Mouse (Mus musculus): ENCODE results near the gene Larp4b. TPM values are rescaled to one million over a fixed set of nuclear protein-coding genes. Genes with fewer than 3 reads are reported as not detected.

The Larp4b gene
- total RNA-seq, 2 experiments from 2014 or later = 72.7 to 76.8 TPM

DNA sequence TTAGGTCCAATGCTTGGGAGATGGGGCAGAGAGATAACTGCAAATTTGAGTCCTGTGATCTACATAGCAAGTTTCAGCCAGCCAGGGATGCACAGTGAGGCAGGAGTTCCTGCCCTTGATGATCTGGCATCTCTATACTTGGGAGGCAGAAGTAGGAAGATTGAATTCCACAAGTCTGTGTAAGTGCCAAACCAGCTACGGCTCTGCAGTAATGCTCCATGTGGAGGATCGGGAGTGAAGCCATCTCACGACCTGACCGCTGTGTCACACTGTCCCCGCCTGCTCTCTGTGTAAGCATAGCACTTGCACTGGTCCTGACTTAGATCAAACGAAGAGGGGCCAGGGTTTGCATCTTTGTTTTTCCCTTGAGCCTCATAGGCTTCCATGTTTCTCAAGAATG, 75.9 kb downstream of the Larp4b start:
- TF ChIP-seq CTCF (conservative IDR thresholded peaks at IDR 0.05) = no peak
- no peak overlapping the region for H3K27ac ChIP-seq

GRCm38 (mm10) chr13:9170726-9171125, 77.0 kb downstream of the Larp4b start:
- Histone ChIP-seq H3K4me3 (no peak overlapping the region), H3K27ac (no peak overlapping the region)
- no peak for TF ChIP-seq CTCF (conservative IDR thresholded peaks at IDR 0.05)
- DNase-seq (ENCODE audit: low spot score in 2 of 2) = no peak

More for the DNA sequence above, 75.9 kb downstream of the Larp4b start:
- no peak for DNase-seq (ENCODE audit: low spot score in 2 of 2)
- H3K4me3 ChIP-seq = no peak overlapping the region

DNA sequence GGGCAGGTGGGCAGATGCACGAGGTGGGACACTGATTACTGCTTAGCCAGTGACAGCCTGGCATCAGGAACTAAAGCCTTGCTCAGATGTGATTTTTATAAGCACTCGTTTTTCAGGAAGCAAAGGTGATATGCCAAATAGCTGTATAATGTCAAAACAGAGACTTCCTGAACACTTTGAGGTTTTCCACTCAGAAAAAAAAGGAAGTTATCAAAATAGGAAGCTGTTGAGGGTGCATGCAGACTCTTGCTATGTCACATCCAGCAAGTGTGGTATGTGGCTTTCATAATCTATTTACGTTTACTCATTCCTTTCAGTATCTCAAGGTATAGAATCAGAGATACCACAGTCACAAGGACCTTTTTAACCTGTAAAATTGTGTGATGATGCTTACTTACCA, 79.7 kb downstream of the Larp4b start:
- DNase-seq (ENCODE audit: low spot score in 2 of 2) = no peak
- H3K27ac ChIP-seq = no peak overlapping the region
- TF ChIP-seq CTCF (conservative IDR thresholded peaks at IDR 0.05) = no peak

DNA sequence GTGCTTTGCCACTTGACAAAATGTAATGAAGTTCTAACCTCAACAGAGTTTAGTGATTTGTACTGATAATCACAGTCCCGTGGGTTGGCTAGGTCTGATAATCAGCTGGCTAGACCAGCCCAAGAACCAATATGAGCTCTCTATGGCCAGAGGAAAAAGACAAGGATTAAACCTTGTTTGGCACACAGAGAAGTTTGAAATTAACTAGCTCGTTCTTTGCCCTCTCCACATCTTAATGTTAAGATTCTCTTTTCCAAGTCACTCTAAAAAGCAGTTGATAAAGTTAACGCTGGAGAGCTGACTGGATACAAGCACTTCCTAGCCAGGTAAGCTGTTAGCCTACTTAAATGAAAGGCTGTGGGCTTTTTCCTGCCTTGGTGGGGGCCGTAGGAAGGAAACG, 81.5 kb downstream of the Larp4b start:
- no peak overlapping the region for H3K27ac ChIP-seq
- H3K4me3 ChIP-seq = no peak overlapping the region
- no peak for TF ChIP-seq CTCF (conservative IDR thresholded peaks at IDR 0.05)
- no peak for DNase-seq (ENCODE audit: low spot score in 2 of 2)

More for the DNA sequence above, 79.7 kb downstream of the Larp4b start:
- H3K4me3 ChIP-seq = no peak overlapping the region

- no peak for DNase-seq (ENCODE audit: low spot score in 2 of 2)
- Histone ChIP-seq H3K27ac (no peak overlapping the region), H3K4me3 (no peak overlapping the region)
- no peak for TF ChIP-seq CTCF (conservative IDR thresholded peaks at IDR 0.05)
Measured at GRCm38 (mm10) chr13:9178270-9178669, 84.6 kb downstream of the Larp4b start.

- no peak overlapping the region for H3K4me3 ChIP-seq
- DNase-seq (ENCODE audit: low spot score in 2 of 2) = no peak
- no peak overlapping the region for H3K27ac ChIP-seq
- 0 out of 2 replicates have a peak, but pooled peaks have one; percentile 13 for TF ChIP-seq CTCF (conservative IDR thresholded peaks at IDR 0.05)
Measured at GRCm38 (mm10) chr13:9178718-9179117, 85.0 kb downstream of the Larp4b start.

DNA sequence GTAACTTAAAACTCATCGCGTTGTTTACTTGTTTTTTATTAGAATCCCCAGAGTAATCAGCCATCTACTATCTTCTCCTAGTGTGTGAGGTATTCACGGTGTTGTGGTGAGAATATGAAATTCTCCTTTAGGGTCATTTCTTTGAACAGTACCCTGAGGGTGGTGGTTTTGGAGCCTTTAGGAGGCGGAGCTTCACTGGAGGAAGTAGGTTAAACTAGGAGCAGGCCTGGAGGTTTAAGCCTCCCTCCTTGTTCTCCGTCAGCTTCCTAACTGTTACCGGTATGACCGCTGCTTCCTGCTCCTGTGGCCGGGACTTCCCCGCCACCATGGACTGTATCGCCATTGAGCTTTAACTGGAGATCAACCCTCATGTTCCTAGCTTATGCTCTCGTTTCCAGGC, 86.5 kb downstream of the Larp4b start:
- H3K27ac ChIP-seq = no peak overlapping the region
- TF ChIP-seq CTCF (conservative IDR thresholded peaks at IDR 0.05) = no peak
- DNase-seq (ENCODE audit: low spot score in 2 of 2) = no peak
- H3K4me3 ChIP-seq = no peak overlapping the region

- no peak for DNase-seq (ENCODE audit: low spot score in 2 of 2)
- Histone ChIP-seq H3K4me3 (no peak overlapping the region), H3K27ac (no peak overlapping the region)
- TF ChIP-seq CTCF (conservative IDR thresholded peaks at IDR 0.05) = no peak
Measured at GRCm38 (mm10) chr13:9181106-9181505, 87.4 kb downstream of the Larp4b start.

DNA sequence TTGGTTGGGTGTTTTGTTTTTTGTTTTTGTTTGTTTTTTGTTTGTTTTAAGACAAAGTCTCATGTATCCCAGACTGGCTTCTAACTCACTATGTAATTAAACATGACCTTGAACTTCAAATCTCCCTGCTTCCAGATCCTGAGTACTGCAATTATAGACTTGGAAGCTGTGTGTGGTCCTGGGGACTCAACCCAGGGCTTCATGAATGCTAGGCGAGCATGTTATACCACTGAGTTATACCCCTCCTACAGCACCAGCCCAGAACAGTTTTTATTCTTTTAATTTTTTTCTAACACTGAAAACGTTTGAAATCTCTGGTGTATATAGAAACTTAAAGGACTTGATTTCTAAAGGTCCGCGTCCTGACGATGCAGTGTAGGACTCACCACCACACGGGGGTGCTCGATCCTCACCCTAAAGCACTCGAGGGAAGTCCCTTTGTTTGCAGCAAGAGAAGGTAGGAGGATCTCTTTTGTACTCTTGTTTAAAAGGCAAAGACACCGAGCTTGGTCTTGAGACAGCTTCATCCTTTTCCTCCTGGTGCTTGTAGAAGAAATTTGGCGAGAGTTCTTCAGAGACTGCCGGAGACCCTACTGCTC, 88.1 kb downstream of the Larp4b start:
- no peak overlapping the region for H3K27ac ChIP-seq
- peak; percentile 79 to 85 for DNase-seq (ENCODE audit: low spot score in 2 of 2)
- no peak overlapping the region for H3K4me3 ChIP-seq
- TF ChIP-seq CTCF (conservative IDR thresholded peaks at IDR 0.05) = peak; percentile 95

DNA sequence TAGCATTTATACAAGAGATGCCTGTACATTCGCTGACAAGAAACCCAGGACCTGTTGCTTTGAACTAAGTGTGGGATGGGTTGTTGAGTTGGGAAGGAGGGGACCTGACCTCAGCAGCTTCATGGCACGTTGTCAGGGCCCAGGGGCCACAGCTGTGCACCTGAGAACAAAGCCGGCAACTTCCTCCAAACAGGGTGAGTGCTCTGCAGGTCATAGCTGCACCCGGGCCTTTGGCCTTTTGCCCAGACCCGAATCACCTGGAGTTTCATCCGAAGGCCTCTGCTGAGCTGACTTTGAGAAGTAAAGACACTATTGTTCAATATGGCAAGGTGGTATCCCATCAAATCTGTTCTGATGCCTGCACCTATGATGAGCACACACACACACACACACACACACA, 90.6 kb downstream of the Larp4b start:
- no peak overlapping the region for H3K4me3 ChIP-seq
- TF ChIP-seq CTCF (conservative IDR thresholded peaks at IDR 0.05) = no peak

GRCm38 (mm10) chr13:9184716-9185115, 91.0 kb downstream of the Larp4b start:
- DNase-seq (ENCODE audit: low spot score in 2 of 2) = peak in 1 of 2 experiments; percentile 3
- no peak for TF ChIP-seq CTCF (conservative IDR thresholded peaks at IDR 0.05)
- H3K27ac ChIP-seq = no peak overlapping the region

More for the DNA sequence above, 90.6 kb downstream of the Larp4b start:
- no peak overlapping the region for H3K27ac ChIP-seq
- no peak for DNase-seq (ENCODE audit: low spot score in 2 of 2)

DNA sequence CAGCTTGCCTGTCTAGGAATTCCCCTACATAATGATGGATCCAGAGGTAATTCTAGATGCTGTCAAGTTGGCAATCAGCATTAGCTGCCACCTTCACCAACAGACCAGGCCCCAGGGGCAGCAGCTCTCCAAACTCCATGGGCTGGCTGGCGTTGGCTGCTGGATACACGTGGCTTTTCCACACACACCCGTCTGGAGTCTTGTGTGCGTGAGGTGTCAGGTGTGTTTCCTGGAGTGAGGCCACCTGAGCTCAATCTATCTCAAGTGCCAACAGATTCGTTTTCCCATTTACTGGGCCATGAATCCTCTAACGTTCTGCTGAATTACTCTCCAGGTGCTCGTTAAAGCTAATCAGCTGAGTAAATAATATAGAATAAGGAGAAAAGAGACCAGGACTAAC, 93.5 kb downstream of the Larp4b start:
- DNase-seq (ENCODE audit: low spot score in 2 of 2) = no peak
- H3K27ac ChIP-seq = no peak overlapping the region
- TF ChIP-seq CTCF (conservative IDR thresholded peaks at IDR 0.05) = no peak
- no peak overlapping the region for H3K4me3 ChIP-seq

More at GRCm38 (mm10) chr13:9184716-9185115, 91.0 kb downstream of the Larp4b start:
- no peak overlapping the region for H3K4me3 ChIP-seq

- no peak for TF ChIP-seq CTCF (conservative IDR thresholded peaks at IDR 0.05)
- DNase-seq (ENCODE audit: low spot score in 2 of 2) = no peak
- Histone ChIP-seq H3K4me3 (no peak overlapping the region), H3K27ac (no peak overlapping the region)
Measured at GRCm38 (mm10) chr13:9187566-9188530, 94.2 kb downstream of the Larp4b start.

All from layer of hippocampus, adult 2 months (tissue).